Mouse (Mus musculus) kidney, adult 18-20 months (tissue): ENCODE results near the gene 1700013F07Rik.
"Not testable (repeated sequence)": the region's sequence is repeated elsewhere in the genome, so short reads cannot be mapped to it uniquely, and the experiment has no call there.

ENCODE experiments used
- DNase-seq: peaks from one replicate; pipeline ENCODE4 v3.0.0; 2021

The 1700013F07Rik gene

DNA sequence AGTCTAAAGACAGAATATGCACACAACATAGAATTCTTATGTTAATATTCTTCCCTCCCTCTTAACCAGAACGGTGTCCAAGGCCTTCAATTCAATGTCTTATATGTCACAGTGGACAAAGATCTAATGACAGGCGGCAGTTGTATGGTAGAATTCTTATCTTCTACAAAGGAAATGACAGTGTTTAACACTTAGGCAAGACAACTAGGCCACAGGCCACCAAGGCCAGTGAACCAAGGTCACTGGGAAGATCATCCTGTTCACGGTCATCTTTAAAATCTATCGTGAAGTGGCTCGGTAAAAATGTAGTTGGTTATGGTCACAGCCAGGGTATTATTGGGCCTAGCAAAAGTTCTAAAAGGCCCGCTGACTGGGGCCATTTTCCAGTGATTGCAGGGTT lies at the start of gene 1700013F07Rik:
TSS of gene 1700013F07Rik (plus strand) at position 200 of the 400 bp plus-strand sequence.
- no peak for DNase-seq

DNA sequence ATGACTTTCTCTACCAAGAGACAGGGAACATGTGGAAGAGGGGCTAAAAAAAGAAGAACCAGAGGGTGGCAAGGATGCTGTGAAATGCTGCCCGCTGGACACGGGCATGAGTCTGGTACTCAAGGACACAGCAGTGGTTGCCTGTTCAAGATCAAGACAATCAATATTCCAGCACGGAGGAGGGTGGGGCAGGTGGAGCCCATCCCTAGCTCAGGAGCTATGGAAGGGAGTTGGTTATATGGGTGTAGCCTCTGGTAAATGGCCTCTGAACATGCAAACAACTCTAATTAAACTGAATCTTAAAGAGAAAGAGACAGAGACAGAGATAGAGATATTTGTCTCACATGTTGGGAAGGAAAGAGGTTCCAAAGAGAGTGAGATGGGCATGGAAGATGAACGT lies 49.2 kb upstream of the 1700013F07Rik start:
- no peak for DNase-seq

DNA sequence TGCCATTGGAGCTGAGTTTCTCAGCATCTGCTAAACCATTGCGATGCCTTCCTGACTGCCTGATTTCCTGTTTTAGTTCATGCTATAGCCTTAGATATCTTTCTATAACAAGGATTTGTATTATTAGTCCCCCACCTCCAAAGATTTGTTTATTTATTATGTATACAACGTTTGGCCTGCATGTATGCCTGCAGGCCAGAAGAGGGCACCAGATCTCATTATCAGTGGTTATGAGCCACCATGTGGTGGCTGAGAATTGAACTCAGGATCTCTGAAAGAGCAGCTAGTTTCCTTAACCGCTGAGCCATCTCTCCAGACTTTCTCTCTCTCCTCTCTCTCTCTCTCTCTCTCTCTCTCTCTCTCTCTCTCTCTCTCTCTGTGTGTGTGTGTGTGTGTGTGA lies 44.0 kb upstream of the 1700013F07Rik start:
- DNase-seq = no peak

DNA sequence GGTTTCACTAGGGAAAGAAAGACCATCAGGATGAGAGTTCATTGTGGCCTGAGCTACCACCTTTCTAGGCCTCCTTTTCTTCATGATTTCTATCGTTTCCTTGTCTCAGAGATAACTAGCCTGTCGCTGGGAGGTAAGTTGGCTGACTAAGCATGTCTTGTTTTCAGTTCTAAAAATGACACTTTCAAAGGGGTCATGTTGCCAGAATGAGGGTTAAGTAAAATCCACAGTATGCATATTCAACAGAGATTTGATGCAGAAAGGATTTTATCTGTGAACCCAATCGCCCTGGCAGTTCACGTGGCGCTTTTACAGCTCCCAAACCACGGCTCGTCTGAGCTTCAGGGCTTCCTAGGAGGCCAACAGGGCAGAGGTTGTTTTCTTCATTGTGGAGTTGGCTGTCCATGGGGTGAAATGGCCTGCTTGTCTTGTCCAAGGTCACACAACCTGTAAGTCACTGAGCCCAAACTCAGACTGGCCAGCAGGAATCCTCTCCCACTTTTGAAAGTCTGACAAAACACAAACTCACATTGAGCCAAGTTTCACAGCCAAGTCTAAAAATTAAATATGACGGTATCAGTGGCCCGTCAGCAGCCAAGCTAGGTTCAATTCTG lies 39.0 kb upstream of the 1700013F07Rik start:
- DNase-seq = peak; percentile 17

DNA sequence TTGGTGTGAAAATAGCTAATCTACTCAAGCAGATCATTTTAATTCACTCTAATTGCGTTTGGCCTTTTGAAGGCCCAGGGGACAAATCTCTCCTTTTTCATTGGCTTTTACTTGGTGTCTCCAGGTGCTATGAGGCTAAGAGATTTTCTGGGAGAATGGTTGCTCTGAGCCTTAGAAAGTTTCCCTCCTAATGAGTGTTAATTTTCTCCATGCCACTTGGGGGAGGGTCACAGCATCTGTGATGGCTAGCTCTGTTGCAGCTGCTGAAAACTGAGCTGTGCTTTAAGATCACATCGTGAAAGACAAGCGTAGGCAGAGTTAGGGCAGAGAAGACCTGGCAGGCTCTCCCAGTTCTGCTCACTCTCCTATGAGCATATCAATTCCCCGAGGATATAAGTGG lies 38.5 kb upstream of the 1700013F07Rik start:
- DNase-seq = no peak

DNA sequence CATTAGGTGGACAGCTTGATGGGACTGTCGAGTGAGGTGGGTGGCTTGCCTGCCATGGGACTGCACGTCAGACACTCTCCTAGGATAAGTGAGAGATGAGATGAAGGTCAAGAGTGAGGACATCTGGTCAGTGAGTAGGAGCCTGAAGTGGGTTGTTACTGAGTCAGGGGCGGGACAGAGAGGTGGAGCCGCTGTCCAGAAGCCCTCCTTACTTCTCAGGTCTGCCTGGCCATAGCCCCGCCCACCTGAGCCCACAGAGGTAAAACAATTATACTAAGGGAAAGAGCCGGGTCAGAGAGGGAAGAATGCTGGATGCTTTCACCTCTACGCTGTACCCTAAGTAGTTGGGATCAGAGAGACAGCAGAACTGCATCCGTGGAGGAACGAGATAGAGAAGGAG lies 36.3 kb upstream of the 1700013F07Rik start:
- DNase-seq = no peak

DNA sequence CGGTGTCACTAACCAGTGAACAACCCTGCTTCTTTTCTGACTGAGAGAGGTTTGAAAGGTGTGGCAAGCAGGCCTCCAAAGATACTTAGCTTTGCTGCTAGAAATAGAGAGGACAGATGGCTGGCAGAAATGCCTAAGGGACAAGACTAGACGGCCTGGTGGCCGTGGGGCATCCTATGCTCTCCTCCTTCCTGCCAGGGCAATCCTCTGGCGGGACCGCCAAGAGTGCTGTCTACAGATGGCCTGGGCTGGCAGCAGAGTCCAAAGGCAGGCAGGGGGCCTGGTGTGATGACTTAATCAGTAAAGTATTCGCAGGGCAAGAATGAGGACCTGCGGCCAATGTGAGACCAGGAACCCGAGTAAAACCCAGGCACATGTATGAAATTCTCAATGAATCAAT lies 34.1 kb upstream of the 1700013F07Rik start:
- DNase-seq = no peak

DNA sequence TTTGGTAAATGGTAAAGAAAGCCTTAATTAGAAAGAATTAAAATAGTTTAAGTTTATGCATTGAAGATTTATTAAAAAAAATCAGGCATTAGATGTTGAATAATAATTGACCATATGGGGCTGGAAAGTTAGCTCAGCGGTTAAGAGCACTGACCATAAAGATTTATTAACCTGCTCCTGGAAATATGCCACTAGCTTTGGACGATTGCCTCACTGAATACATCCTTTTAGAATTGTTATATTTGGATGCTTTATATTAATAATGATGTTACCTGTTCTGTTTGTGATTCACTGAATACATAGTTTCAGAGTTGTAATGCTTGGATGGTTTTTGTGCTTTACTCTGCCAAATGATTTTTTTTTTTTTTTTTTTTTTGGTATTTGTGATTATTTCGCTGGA lies 32.5 kb upstream of the 1700013F07Rik start:
- DNase-seq = not testable (repeated sequence)

DNA sequence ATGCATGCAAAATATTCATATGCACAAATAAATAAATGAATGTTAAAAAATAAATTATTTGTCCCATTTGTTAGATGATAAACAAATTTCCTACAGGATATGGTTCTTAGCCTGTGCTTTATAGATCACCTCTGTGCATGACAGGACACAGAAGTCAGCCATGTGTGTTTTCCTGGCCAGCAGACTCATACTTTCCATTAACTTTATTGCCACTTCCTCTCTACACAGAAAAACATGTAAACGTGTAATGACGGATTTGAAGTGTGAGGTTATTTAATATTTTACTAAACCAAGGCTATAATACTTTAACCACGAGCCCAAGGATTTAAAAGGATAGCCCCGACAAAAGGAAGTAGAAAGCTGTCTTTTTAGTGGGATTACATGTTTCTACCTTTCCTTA lies 30.0 kb upstream of the 1700013F07Rik start:
- no peak for DNase-seq

DNA sequence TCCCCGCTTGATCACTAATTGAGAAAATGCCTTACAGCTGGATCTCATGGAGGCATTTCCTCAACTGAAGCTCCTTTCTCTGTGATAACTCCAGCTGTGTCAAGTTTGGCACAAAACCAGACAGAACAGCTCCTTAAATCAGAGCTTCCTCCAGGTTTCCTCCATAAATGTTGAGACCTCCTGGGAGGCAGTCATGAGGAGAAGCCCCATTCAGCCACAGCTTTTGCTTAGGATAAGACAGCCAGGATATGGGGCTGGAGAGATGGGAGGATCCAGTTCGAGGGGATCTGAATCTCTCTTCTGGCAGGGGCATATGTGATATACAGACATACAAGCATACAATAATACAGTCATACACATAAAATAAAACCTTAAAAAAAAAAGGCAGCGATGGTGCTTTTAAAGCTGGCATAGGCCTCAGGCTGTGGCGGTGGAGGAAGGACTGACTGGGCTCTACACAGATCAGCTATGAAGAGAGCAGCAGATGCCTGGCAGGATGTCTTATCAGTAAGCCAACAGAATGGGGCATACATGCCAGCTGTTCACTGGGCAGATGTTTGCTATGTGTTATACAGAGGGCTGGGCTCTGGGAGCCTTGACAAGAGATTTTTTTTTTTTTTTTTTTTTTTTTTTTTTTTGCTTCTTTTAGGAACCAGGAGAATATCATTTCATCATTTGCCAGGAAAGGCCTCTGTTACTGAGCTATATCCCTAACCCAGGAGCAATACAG lies 25.0 kb upstream of the 1700013F07Rik start:
- no peak for DNase-seq

DNA sequence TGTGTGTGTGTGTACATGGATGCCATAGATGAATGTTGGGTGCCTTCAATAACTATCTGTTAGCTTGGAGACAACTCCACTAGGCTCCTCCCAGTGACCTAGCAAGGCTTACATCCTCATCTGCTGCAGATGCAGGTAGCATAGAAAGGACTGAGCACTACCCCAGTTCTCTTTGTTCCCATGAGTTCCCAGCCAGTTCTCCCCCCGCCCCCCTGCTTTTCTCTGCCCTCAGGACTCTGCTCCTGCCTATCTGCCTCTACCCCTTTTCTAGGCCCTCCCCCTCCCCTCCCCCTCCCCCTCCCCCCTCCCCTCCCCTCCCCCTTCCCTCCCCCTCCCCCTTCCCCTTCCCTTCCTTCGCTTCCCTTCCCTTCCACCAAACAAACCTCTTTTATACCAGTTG lies 23.8 kb upstream of the 1700013F07Rik start:
- DNase-seq = no peak

DNA sequence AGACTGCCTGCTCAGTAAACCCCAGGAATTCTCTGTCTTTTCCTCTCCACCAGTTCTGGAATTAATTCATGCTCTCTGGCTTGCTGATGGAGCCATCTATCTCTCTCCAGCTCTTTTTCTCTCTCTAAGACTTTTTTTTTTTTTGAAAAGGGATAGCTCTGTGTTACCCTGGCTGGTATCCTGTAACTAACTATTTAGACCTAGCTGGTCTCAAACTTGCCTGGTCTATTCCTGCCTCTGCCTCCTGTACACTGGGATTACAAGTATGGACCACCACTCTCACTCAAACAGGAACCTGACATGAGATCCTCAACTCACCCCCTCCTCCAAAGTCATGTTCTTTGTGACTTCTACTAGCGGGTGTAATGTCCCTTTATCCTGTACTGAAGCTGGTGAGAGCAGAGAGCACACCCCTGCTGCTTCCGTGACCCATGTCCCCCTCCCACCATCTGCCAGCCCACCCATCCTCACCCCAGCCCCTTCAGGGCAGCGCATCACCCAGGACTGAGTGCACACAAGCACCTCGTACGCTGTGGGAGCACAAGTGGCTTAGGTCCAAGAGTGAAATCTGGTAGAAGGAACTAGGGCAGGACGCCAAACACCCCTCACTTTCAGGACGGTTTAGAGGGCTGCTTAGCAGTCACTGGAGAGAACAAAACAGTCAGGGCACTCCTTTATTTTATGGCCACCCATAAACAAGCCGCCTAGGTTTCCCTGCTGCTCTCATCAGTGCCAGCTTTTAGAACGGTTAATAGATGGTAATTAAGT lies 23.1 kb upstream of the 1700013F07Rik start:
- no peak for DNase-seq

DNA sequence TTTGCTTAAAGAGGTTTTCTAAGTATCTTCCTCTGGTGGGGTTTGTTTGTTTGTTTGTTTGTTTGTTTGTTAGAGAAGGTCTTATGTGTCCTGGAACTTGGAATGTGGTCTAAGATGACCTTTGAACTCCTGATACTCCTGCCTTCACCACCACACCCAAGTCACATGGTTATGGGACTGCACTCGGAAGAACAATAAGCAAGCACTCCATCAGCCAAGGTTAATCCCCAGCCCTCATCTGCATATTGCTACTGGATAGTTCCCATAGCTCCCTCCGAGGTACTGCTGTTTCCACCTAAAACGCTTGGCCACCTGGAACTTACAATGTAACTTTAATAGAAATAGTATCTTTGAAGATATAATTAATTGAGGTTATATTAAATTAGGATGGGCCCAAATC lies 20.5 kb upstream of the 1700013F07Rik start:
- DNase-seq = no peak

DNA sequence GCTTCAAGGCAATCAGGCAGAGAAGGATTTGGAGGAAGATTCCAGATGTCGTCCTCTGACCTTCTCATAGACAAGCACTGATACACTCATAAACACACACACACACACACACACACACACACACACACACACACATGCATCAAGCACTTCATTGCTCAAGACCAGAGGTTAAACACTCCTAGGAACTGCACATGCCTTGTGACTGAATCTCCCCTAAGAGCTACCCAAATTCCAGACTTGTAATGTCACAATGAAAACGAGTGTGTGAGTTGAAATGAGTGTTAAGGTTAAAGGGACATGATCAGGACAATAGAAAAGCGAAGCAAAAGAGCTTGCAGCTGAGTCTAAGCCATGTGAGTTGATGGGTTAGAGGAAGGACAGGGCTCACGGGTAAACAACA lies 15.7 kb upstream of the 1700013F07Rik start:
- DNase-seq = no peak

DNA sequence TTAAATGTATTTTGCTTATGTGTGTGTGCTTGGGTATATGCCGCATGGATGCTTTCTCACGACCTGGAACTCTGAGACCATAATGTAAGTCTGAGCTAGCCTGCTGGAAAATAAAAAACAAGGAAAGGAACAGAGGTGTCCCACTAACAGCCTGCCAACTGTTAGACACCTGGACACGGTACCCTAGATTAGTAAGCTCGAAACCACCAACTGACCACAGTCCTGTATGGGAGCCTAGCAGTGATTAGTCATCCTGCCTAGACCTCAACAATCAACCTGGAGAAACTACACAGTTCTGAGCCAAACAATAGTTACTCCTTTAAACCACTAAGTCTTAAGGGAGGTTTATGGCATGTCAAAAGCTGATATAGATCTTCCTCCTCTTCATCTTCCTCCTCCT lies 10.5 kb upstream of the 1700013F07Rik start:
- DNase-seq = no peak

DNA sequence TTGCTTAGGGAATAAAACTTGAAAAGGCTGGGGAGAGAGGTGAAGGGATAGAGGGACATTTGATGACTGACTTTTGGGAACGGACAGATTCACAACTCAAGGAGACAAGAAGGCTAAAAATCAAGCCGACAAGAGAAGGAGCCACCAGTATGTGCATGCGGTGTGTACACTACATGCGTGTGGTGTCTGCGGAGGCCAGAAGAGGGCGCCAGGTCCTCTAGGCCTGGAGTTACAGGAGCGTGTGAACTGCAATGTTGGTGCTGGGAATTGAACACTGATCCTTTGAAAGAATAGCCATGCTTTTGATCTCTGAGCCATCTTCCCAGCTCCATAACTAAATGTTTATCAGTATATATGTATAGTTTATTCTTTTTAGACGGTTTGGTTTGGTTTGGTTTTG lies 5.5 kb upstream of the 1700013F07Rik start:
- no peak for DNase-seq

DNA sequence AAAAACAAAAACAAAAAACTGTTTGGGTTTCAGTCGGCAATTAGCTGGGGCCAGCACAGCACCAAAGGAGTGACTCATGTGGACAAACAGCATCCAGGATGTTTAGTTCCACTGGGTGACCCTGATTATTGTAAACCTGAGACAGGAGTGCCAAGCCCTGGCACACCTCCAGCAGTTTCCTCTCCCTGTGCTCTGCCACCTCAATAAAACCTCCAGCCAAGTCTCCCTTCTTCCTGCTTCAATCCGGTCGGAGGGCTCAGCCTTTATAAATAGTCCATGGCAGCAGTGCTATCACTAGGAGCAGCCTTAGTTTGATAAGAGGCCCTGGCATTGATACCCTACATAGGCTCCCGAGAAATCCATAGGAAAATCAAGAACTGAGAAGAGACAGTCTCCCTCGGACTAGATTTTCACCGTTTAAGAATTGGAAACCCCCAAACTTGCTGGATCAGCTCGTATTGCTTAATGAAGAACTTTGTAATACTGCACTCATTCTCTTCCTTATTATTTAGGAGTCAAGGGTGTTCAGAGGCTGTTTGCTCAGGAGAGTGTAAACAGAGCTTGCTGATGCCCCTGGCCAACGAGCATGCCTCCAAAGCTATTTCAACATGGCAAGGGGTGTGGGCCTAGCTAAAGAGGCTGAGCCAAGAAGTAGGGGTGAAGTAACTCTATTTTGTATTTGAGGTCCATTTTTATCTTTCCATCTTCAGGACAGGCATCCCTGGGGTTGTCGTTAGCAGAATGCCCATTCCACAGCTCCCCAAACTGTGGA lies 650 bp upstream of the 1700013F07Rik start:
- peak; percentile 47 for DNase-seq

DNA sequence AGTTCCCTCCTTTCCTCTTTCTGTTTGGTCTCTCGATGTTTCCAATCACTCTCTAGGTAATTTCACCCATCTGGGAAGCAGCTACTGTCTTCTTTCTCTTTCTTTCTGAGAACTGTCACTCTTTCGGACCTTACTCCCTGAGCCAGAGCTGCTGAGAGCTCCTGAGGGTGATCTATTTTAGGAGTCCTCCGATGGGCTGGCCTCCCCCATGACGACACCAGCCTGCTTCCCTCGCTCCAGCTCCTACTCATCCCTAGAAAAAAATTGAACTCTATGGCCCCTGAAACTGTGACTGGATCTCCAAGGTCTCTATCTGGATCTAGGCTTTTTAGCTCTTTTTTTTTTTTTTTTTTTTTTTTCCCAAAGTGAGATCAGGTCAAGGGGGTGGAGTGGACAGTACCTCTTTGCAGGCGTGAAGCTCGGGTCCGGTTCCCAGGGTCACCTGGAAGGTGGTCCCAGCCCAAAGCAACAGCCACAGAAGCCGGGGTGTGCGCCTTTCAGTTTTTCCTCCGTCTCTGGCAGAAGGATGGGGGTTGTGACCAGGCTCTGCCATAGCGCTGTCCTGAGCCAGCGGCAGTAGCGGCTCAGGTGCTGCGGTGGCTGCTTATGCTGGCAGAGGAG lies 2.1 kb downstream of the 1700013F07Rik start:
- no peak for DNase-seq

DNA sequence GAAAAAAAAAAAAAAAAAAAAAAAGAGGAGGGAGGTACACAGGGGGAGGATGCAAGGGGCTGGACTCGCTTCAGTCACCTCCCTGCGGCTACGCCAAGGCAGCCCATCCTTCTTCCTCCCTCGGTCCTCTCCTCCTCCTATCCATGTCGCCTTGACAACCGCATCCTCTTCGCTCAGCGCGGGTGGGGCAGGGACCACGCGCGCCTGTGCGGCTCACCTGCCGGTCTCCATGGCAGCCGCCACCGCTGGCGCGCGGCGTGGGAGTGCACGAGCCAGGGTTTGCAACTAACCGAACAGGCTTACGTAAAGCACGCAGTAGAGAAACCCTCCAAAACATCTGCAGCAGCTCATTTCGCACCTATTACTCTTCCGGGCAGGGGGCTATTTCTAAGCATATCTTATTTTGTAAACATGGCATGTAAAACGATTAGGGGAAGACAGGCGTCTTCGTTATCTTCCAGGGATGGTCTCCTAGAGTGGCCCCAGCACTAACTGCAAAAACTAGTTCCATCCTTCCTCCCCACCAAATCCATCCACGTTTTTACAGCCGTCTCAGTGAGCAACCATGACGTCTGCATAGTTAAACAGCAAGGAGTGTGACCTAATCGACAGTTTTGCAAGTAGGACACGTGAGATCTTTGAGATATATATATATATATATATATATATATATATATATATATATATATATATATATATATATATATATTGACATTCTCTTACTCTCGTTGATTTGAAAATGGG lies 2.7 kb downstream of the 1700013F07Rik start, which contains the start of gene 5330417C22Rik:
TSS of gene 5330417C22Rik (minus strand) at position 20 of the 744 bp plus-strand sequence.
- peak; percentile 46 for DNase-seq

DNA sequence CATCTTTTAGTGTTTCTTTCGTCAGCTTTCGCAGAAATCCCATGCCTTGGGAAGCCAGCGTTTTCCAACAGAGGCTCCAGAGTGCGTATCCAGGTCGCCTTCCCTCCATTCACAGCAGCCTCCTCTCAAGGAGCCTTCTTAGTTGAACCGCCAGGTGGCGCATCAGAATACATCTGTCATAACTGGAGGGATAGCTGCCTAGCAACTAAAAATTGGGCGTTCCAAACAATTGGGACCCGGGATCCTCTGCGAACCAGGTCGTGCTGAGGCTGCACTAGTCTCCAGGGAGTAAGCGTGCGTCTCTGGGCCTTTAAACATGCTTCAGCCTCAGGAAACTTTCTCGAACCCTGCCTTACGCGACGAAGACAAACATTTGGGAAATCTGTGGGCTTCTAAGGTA lies 3.4 kb downstream of the 1700013F07Rik start:
- DNase-seq = peak; percentile 86

DNA sequence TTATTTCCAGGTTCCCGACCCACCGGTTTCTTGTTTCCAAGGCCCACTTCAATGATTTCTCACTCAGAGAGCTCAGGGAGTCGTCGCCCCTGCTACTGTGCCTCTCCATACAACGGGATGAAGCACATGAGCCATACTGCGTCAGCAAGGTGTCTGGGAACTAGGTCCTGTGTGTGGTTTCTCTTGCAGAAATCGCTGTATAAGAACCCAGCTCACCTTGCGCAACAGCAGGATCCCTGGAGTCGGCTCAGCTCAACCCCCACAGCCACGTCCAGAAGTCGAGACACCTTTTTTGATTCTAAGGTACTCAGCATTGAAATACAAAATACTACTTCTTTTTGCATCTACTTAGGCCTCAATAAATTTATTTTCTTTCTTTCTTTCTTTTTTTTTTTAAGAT lies 8.3 kb downstream of the 1700013F07Rik start:
- DNase-seq = no peak

DNA sequence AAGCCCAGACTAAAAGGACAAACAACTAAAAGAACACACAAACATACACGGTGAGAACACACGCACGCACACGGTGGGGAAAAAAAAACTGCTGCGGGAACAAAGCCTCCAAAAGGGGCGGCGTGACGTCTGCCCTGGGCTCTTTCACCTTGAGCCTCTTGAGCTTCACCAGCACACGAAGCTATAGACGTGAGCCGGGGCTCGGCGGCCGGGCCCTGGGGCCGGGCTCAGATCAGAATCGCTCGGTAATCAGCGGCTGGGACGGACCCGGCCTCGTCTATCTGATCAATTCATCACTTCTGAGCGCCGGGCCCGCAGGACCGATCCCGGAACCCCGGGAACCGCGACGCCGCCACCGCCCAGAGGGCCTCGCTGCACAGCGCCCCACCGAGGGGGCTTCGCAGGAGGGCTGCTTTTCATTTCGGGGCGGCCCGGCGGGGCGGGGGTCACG lies 20.2 kb downstream of the 1700013F07Rik start:
- DNase-seq = no peak
